Mouse (Mus musculus) megakaryocyte-erythroid progenitor cell, adult 5-6 weeks (primary cell): ENCODE data around the gene Ranbp3. TPM values are rescaled to one million over a fixed set of nuclear protein-coding genes. Genes with fewer than 3 reads are reported as not detected.
A peak's percentile ranks its signal among the peaks of the same experiment; 100 is the strongest.

Experiments used
- ATAC-seq: replicated peaks from 2 replicates; pipeline ENCODE4 v1.8.0; 2016; ENCODE audit warnings: mild to moderate bottlenecking, inconsistent platforms; ENCODE audit not compliant: severe bottlenecking, poor library complexity, low FRiP score, low TSS enrichment
- total RNA-seq, 2 experiments: library from RNA; stranded (forward) in 1 of 2; stranded (reverse) in 1 of 2; fragments of 200-1000, 215-1000 nt in 1 of 2; fragments of >200 nt in 1 of 2; fragmentation: Nextera tagmentation in 1 of 2; gene quantifications; 2 replicates each; pipeline ENCODE4 v1.2.3; 2014 to 2017

Ranbp3 gene
- total RNA-seq, 2 experiments from 2014 or later, result 58.1 to 94.5 TPM

- ATAC-seq, result peak; percentile 87
These were observed 43.7 kb downstream of the Ranbp3 start for GRCm38 (mm10) chr17:56716655-56717362.

GRCm38 (mm10) chr17:56717363-56718058 lies 44.4 kb downstream of the Ranbp3 start, which contains the start of the genes Ndufa11 and Vmac:
Gene Ndufa11, plus strand, starts transcription at chr17:56717767.
Gene Vmac, minus strand, starts transcription at chr17:56718022.
- ATAC-seq, result peak; percentile 53

- ATAC-seq, result no peak
These were observed 49.3 kb downstream of the Ranbp3 start for GRCm38 (mm10) chr17:56722441-56722840.

GRCm38 (mm10) chr17:56723419-56724161 lies 50.5 kb downstream of the Ranbp3 start:
- ATAC-seq, result no peak

- 0 out of 2 replicates have a peak, but pooled peaks have one; percentile 12 for ATAC-seq
These were observed 54.0 kb downstream of the Ranbp3 start for GRCm38 (mm10) chr17:56727029-56727649.

DNA sequence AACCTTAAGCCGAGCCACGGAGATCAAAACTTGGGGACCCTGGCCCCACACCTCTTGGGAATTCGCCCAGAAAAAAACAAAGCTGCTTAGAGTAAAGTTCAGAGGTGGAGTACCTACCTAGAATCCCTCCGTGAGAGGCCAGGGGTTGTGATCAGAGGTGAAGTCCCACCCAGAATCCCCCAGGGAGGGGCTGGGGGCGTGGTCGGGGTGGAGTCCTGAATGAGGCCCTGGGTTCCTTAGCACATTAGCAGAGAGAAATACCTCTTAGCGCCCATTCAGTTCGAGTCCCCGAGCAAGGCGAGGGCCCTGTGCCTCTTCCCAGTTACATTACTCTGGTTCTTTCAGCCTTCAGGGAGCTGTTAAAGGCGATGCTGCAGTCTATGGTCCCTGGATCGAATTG lies 54.6 kb downstream of the Ranbp3 start:
- ATAC-seq, result no peak

- ATAC-seq, result no peak
These were observed 55.0 kb downstream of the Ranbp3 start for GRCm38 (mm10) chr17:56728117-56728516.

- no peak for ATAC-seq
These were observed 56.1 kb downstream of the Ranbp3 start for GRCm38 (mm10) chr17:56729151-56729550.

- no peak for ATAC-seq
These were observed 56.6 kb downstream of the Ranbp3 start for GRCm38 (mm10) chr17:56729656-56730055.

DNA sequence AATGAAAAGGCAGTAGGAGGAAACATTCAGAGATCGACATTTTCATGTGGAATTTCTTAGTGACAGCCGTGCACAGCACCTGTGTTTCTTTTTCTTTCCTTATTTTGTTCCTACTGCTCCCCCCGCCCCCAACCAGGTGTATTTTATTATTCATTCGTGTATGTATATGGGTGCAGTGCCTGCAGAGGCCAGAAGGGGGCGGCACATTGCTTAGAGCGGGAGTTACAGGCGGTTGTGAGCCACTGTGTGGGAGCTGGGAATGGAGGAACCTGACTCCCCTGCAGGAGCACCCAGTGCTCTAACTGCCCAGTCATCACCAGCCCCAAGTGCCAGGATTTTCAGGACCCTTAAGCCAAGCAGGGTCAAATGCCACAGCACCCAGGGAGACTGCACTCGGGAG lies 63.4 kb downstream of the Ranbp3 start:
- no peak; the same call in 1 of the 2 replicates for ATAC-seq

DNA sequence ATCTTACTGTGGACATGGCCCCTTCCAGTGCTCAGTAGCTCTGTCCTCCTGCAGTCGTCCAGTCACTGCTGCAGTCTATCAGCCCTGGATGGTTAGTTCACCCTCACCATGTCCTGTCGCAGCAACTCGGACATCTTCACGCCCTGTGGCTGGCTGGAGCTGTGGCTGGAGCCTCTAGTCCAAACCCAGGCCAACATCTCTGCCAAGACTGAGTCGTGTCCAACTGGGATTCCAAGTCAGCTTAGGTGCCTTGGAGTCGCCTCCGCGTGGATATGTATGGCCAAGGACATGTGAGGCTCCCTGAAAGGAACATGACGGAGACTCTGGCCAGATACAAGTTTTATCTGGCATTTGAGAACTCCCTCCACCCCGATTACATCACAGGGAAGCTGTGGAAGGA lies 65.1 kb downstream of the Ranbp3 start:
- no peak for ATAC-seq

DNA sequence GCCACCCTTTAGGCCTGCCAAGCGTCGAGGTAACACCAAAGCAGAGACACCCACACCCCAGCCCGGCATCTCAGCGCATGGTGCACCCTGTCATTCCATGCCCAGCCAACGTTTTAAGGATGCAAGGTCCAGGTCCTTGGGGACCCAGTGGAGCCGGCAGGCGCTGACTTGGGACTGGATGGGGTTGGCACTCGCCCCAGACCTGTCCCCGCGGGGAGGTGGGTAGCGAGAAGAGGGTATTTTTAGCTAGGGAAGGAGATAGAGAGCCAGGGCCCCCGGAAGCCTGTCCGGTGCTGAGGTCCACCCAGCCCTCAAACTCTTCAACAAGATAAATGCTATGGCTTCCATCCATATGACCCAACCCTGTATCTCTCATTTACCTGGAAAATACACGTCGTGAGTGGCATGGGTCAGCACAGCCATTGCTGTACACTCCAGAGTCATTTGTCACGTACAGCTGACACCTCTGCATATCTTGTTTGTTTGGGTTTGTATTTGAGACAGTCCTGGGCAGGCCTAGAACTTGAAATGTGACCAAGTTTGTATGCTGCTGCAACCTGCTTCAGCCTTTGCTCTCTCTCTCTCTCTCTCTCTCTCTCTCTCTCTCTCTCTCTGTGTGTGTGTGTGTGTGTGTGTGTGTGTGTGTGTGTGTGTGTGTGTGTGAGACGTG lies 67.2 kb downstream of the Ranbp3 start:
- no peak for ATAC-seq

DNA sequence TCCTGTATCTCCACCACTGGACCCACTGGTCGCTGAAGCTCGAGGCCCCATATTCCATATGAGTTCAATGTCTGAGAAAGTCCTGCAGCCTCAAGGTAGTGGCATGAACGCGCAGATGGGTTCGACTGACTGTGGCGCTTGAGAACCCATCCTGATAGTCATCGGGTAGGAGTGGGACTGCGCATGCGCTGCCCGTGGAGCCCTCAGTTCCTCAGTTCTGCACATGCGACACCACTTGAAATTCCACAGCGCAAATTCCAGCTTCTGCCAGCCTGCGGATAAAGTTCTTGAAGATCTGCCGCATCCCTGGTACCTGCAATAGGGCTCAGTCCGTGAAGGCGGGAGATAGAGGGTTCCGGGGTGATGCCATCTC lies 67.7 kb downstream of the Ranbp3 start:
- no peak for ATAC-seq

GRCm38 (mm10) chr17:56744173-56744572 lies 71.1 kb downstream of the Ranbp3 start:
- no peak for ATAC-seq

- no peak for ATAC-seq
These were observed 78.4 kb downstream of the Ranbp3 start for GRCm38 (mm10) chr17:56751404-56752072.

- ATAC-seq, result no peak
These were observed 80.4 kb downstream of the Ranbp3 start for GRCm38 (mm10) chr17:56753452-56753851.

DNA sequence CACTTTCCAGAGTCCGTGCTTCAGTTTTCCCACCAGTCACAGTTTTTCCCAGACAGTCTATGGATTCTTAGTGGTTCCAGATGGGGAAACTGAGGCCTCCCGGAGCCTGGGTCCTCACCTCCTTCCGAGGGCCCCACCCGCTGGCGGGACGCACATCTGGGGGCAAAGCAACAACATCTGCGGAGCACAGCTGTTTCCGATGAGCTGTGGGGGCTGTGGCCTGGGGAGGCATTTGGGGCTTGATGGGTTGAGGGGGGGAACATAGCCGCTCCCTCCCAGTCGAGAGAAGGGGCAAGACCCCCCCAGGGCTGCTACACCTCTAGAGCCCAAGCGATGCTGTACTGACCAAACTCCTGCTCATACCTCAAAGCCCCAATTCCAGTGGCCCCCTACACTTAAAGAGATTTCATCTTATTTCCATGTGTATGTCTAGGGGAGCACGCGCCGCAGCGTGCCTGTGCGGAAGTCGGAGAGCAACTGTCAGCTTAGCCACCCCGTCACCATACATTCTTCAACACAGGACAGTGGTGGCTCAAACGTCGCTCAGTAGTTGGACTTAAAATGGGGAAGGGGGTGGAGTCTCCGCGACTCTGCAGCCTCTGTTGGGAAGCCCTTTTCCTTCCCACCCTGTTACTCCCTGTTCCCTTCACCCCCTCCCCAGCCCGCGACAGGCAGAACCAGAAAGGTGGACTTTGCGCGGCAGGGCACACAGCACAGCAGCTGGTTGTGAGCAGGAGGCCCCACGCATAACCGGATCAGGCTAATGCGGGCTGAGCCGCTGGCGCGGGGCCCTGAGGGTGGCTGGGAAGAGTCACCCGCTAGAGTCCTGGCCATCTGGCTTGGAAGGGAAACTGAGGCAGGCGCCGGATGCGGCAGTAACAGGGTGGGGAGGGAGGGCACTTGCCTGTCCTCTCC lies 81.4 kb downstream of the Ranbp3 start:
- ATAC-seq, result no peak
